Mouse (Mus musculus) kidney, adult 2 months (tissue): ENCODE measurements around the gene Slc1a3. TPM values are rescaled to one million over a fixed set of nuclear protein-coding genes. Genes with fewer than 3 reads are reported as not detected.

Experiments
- DNase-seq: peaks from one replicate; pipeline ENCODE4 v3.0.0; 2021
- H3K27ac ChIP-seq: fragments of 200-500 bp; 2 replicates; pipeline ENCODE4 v1.5.1; 2012; ENCODE audit warnings: low read depth, low read length, control low read depth, inconsistent platforms; ENCODE audit not compliant: insufficient read depth
- H3K27me3 ChIP-seq: fragments of 200-500 bp; replicated peaks from 2 replicates; pipeline ENCODE4 v1.6.1; 2012; ENCODE audit warnings: mild to moderate bottlenecking, moderate library complexity, low read length, inconsistent platforms; ENCODE audit not compliant: control insufficient read depth, insufficient read depth
- H3K36me3 ChIP-seq: fragments of 200-500 bp; 2 replicates; pipeline ENCODE4 v1.6.1; 2012; ENCODE audit warnings: mild to moderate bottlenecking, moderate library complexity, low read length, inconsistent platforms; ENCODE audit not compliant: control insufficient read depth, insufficient read depth
- H3K4me1 ChIP-seq: fragments of 200-500 bp; 2 replicates; pipeline ENCODE4 v1.6.1; 2011; ENCODE audit warnings: low read length; ENCODE audit not compliant: control insufficient read depth, insufficient read depth
- H3K4me3 ChIP-seq: fragments of 200-500 bp; 2 replicates; pipeline ENCODE4 v1.5.1; 2011; ENCODE audit warnings: mild to moderate bottlenecking, low read depth, low read length, control low read depth; ENCODE audit not compliant: insufficient read depth
- CTCF ChIP-seq: fragments of 200-500 bp; conservative IDR thresholded peaks from 2 replicates; pipeline ENCODE4 v1.5.1; 2011; ENCODE audit warnings: low read depth, mild to moderate bottlenecking, control low read depth, low read length, moderate library complexity, mixed read lengths; ENCODE audit not compliant: insufficient read depth, insufficient read length
- POLR2A ChIP-seq: fragments of 200-500 bp; IDR thresholded peaks from one replicate; pipeline ENCODE4 v1.6.1; 2011; ENCODE audit warnings: low read depth, low read length, control low read depth
- WGBS: fragments of 180-500 bp; shearing (Covaris S2); methylation state at CpG from one replicate; pipeline ENCODE4 v1.1.7; 2018; 5-methylcytosine and 5-hydroxymethylcytosine counted together
- polyA plus RNA-seq: library from polyadenylated mRNA; depleted of rRNA; stranded (reverse); fragments of >200 nt; gene quantifications from 2 replicates; pipeline ENCODE4 v1.2.3, GENCODE M21; 2012

The Slc1a3 gene
- polyA plus RNA-seq, 1 experiment: 4.2 TPM

- 88% methylated on average over 8 of the region's 8 CpGs for WGBS
- Histone ChIP-seq H3K27me3 (no peaks in the 10 kb centered on the region), H3K4me1 (no peaks in the 10 kb centered on the region), H3K36me3 (no peaks in the 10 kb centered on the region), H3K4me3 (no peak overlapping the region), H3K27ac (no peak overlapping the region)
- TF ChIP-seq POLR2A: no peak
- no peak for TF ChIP-seq CTCF
- DNase-seq: no peak
These were observed 52.2 kb downstream of the Slc1a3 start for GRCm38 (mm10) chr15:8658086-8658980.

- Histone ChIP-seq H3K4me3 (no peak overlapping the region), H3K4me1 (no peaks in the 10 kb centered on the region), H3K27me3 (no peaks in the 10 kb centered on the region), H3K36me3 (no peaks in the 10 kb centered on the region), H3K27ac (no peak overlapping the region)
- 58% methylated on average over 9 of the region's 9 CpGs for WGBS
- no peak for DNase-seq
- TF ChIP-seq POLR2A (no peak), CTCF (no peak)
These were observed 55.3 kb downstream of the Slc1a3 start for GRCm38 (mm10) chr15:8655251-8655650.

- DNase-seq: no peak
- TF ChIP-seq POLR2A (no peak), CTCF (no peak)
- Histone ChIP-seq H3K27me3 (no peaks in the 10 kb centered on the region), H3K4me3 (no peak overlapping the region), H3K36me3 (no peaks in the 10 kb centered on the region), H3K27ac (no peak overlapping the region), H3K4me1 (no peaks in the 10 kb centered on the region)
- 50% methylated on average over 8 of the region's 8 CpGs for WGBS
These were observed 57.9 kb downstream of the Slc1a3 start for GRCm38 (mm10) chr15:8652637-8653036.

- 58% methylated on average over 8 of the region's 8 CpGs for WGBS
- no peak for TF ChIP-seq CTCF
- TF ChIP-seq POLR2A: no peak
- Histone ChIP-seq H3K27me3 (no peaks in the 10 kb centered on the region; the same call in 1 of the 2 replicates), H3K36me3 (no peaks in the 10 kb centered on the region), H3K4me1 (no peaks in the 10 kb centered on the region), H3K27ac (no peak overlapping the region), H3K4me3 (no peak overlapping the region)
- DNase-seq: no peak
These were observed 66.4 kb downstream of the Slc1a3 start for GRCm38 (mm10) chr15:8643997-8644692.

GRCm38 (mm10) chr15:8639856-8640255 is 70.7 kb downstream of the Slc1a3 start:
- no peak overlapping the region for H3K27ac ChIP-seq
- no peak for TF ChIP-seq POLR2A
- no peak for TF ChIP-seq CTCF
- no peak overlapping the region for H3K4me3 ChIP-seq
- H3K4me1 ChIP-seq: no peaks in the 10 kb centered on the region
- no peak for DNase-seq
- no peaks in the 10 kb centered on the region for H3K36me3 ChIP-seq
- 55% methylated on average over 2 of the region's 2 CpGs for WGBS
- no peaks in the 10 kb centered on the region; the same call in 1 of the 2 replicates for H3K27me3 ChIP-seq

- Histone ChIP-seq H3K4me3 (no peak overlapping the region), H3K27me3 (no peaks in the 10 kb centered on the region), H3K4me1 (no peaks in the 10 kb centered on the region), H3K36me3 (no peaks in the 10 kb centered on the region), H3K27ac (no peak overlapping the region)
- no peak for DNase-seq
- TF ChIP-seq POLR2A: no peak
- 81% methylated on average over 15 of the region's 15 CpGs for WGBS
These were observed 71.8 kb downstream of the Slc1a3 start for GRCm38 (mm10) chr15:8638568-8639325.
